Mouse (Mus musculus): ENCODE results near the gene Tmem135.

The Tmem135 gene

GRCm38 (mm10) chr7:89404081-89404733 is at the start of gene Tmem135, which contains the start of gene Fzd4:
Gene Tmem135 (minus strand): TSS chr7:89404222.
Gene Fzd4 (plus strand): TSS chr7:89404355.
- peak; percentile 96 for DNase-seq (ENCODE audit: low spot score)

DNA sequence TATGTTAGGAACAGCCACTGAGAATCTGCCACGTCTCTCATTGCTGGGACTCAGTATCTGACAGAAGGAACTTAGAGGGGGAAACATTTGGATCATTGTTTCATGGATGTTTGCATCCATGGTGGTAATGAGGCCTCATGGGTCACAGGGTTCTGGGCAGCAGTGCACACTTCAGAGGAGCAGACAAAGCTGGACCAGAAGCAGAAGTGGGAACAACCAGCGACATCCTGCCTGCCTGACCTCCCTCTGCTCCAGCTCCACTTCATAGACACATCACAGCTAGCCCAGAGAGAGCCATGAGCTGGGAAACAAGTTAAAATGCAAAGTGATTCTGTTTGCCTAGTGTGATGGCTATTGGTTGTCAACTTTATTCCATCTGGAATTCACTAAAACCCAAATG is 46.3 kb upstream of the Tmem135 start:
- DNase-seq (ENCODE audit: low spot score): no peak

- no peak for DNase-seq (ENCODE audit: low spot score)
These were observed 41.1 kb upstream of the Tmem135 start for GRCm38 (mm10) chr7:89445137-89445536.

GRCm38 (mm10) chr7:89442242-89442641 is 38.2 kb upstream of the Tmem135 start:
- no peak for DNase-seq (ENCODE audit: low spot score)

DNA sequence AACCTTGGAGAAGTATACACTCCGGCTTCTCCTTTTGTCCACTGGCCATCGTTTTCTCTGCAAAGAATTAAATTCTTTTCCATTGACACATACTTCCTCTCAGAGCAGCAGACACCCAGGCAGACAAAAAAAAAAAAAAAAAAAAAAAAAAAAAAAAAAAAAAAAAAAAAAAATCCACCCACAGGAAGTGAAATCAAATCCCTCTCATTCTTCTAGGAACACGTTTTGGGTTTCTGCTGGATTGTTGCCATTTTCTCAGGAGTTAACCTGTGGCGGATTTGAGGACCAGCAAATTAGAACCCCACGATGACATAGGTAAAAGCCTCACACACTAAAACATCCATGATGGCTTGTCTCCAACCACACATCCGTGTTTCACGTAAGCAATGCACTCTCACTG is 37.3 kb upstream of the Tmem135 start:
- no peak for DNase-seq (ENCODE audit: low spot score)

DNA sequence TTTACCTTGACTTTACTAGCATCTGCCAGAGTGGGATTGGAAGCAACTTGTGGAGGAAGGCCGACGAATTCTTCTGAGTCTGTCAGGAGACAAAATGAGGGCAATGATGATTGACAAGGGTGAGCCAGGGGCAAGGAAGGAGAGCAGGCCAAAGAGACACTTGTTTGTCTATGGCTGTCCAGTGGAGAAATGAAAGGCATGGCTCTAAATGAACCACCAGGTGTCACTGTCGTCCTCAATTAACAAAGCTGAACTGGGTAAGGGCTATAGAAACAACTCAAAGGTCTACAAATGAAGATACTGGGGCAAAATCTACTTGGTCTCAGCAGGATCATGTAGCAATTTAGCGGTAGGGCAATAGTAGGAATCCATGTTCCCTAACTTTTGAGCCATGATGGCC is 33.6 kb upstream of the Tmem135 start:
- DNase-seq (ENCODE audit: low spot score): peak; percentile 29

- DNase-seq (ENCODE audit: low spot score): no peak
These were observed 32.4 kb upstream of the Tmem135 start for GRCm38 (mm10) chr7:89436404-89436803.

DNA sequence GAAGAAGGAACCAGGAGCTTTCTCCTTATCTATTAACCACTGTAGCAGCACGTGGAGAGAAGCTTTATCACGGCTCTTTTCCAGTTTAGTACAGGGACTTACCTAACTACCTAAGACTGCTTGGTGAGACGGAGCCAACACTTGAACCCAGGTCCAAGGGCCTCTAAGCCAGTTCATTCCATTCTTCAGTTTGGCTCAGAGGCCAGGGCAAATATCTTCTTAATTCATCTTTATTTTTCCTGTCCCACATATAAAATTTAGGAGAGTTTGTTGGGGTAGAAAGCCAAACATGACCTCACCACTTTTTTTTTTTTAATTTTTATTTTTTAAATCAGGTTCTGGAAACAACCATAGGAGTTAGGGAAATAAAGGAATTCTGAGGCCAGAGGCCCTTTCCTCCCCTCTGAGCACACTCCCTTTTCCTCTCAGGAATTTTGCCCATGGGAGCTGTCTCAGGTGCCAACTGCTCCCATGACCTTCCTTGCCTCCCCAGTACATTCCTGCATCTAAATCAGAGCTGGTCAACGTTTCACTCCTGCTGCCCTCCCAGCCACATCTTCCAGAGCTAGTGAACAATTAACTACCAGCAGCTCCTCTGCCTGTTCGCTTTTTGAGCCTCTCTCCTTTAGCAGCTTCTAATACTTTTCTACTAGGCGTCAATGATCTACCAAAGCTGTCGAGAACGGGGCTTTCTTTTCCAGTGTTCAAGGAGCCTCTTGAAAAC is 30.0 kb upstream of the Tmem135 start:
- DNase-seq (ENCODE audit: low spot score): no peak

- no peak for DNase-seq (ENCODE audit: low spot score)
These were observed 29.3 kb upstream of the Tmem135 start for GRCm38 (mm10) chr7:89433193-89433892.

DNA sequence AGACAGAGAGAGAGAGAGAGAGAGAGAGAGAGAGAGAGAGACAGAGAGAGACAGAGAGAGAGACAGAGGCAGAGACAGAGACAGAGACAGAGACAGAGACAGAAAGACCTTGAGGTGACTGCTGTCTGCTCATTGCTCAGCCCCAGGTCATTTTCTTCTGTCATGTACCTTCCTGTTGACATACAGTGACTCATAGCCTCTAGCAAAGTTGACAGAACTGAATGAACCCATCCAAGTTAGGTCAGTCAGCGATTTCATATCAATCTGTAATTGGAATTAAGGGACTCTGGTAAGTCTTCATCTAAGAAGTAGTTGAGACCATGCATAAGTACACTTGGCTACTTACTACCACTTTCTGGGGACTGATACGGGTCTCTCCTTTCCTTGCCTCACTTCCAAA is 27.2 kb upstream of the Tmem135 start:
- DNase-seq (ENCODE audit: low spot score): no peak

DNA sequence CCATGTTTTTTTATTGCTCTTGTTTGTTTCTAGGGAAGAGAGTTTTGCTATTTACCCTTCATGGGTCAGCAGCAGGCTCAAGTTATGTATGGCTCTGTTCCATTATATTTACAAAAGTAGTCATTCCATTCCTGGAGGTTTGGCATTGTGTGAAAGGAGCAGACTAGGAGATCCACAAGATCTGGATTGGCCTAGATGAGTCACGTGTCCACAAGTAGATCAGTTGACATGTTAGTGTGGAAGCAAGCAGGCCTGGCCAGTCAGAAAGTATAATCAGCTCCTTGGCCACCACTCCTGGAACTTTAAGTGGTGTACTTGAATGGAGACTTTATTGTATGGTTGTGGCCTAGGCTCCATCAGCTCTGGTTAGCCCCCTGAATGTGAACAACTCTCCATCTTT is 25.3 kb upstream of the Tmem135 start:
- no peak for DNase-seq (ENCODE audit: low spot score)

DNA sequence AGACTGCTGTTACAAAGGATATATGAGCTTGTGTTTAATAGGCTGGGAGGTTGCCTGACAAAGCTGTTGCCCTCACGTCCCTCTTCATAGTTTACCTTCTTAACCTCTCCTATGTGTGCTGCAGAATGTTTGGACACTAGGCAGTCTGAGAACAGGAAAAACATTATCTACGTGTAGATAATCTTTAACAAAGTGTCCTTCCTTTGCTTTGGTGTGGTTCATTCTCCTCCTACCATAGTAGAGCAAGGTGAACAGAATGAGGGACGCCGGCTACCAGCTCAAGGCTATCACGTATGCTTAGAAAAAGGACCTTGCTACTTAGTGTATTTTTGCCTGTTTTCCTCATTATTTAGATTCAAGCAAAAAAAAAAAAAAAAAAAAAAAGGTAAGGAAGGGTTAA is 24.8 kb upstream of the Tmem135 start:
- no peak for DNase-seq (ENCODE audit: low spot score)

- no peak for DNase-seq (ENCODE audit: low spot score)
These were observed 23.1 kb upstream of the Tmem135 start for GRCm38 (mm10) chr7:89427101-89427500.

GRCm38 (mm10) chr7:89425803-89426725 is 22.0 kb upstream of the Tmem135 start:
- no peak for DNase-seq (ENCODE audit: low spot score)

DNA sequence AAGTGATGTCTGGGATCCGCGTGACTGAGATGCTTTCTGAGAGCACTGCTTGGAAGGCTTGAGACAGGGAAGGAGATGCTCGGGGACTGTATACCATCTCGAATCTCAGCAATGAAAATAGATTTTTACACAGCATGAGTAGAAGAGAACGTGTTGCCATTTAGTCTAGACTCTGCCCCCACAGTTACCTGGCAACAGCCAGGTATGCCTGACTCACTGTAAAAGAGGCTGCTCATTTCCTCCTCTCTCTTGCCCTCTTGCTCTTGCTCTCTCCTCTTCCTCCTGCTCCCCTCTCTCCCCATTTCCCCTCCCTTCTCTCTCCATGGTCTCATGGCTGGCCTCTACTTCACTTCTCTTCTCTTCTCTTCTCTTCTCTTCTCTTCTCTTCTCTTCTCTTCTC is 20.6 kb upstream of the Tmem135 start:
- no peak for DNase-seq (ENCODE audit: low spot score)

DNA sequence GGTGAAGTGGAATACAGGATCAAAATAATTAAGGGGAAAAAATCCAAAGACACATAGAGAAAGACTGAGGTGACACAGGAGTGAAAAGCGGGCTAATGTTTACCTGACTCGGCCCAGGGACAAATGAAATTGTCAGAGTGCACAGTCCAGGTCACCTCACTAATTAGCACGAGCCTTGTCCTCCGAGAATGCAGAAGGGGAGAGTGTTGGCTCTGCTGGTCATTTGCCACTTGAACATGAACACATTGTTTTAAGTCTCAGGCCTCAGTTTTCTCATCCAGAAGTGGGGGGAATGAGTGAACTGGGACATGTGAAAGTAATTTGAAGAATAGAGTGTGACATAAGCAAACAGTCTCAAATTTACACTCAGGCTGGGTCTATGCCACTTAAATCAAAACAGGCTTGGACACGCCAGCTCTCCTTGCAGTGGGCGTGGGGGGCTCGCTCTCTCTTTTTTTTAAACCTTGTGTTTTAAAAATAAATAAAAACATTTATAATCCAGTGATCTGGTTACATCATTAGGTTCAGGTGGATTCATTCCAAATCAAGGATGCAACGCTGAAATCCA is 19.8 kb upstream of the Tmem135 start:
- DNase-seq (ENCODE audit: low spot score): no peak

DNA sequence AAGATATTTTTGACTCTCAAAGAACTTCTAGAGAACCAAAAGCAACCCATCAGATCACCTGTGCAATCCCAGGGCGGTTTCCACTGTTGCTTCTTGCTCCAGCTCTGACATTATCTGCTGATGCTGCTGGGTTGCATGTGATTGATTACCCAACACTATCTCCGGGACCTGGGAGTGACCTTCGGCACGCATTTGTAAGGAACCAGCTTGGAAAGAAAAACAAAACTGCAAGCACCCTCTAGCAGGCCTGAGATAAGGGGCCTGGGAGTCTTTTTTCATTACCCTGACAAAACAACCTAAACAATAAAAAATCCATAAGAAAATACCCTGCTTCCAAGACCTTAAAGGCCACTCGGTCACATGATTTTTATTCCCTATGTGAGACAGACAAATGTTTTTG is 19.2 kb upstream of the Tmem135 start:
- no peak for DNase-seq (ENCODE audit: low spot score)

DNA sequence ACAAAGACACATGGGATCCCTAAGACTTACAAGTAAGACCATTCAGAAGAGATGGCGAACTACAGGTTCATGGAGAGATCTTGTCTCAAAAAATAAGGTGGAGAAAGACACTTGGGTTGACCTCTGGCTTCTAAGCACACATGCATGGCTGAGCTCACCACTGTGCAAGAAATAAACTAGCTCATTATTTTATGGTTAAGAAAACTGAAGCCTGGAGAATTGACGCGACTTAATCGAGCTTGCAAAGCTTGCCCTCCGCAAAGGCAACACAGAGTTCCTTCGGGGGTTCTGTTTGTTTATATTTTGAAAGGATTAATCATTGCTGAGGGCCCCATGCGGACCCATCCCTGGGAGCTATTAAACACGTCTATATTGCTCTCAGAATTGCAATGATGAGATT is 18.6 kb upstream of the Tmem135 start:
- no peak for DNase-seq (ENCODE audit: low spot score)

DNA sequence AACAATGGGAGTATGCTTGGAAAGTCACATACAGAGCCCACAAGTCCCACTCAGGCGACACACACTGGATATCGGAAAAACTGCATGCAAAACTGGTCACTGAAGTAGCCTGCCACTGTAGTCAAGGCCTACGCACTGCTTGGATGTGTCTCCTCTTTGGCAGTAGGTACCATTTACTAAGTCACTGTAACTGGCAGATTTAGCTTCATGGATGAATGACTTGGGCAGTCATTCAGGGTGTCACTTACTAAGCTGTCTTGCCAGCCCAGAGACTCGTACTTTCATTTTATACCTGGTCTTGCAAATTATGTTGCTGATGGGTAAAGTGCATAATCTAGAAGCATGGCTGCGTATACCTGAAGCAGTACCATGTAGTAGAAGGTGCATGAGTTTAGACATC is 17.3 kb upstream of the Tmem135 start:
- DNase-seq (ENCODE audit: low spot score): no peak

- DNase-seq (ENCODE audit: low spot score): peak; percentile 44
These were observed 15.1 kb upstream of the Tmem135 start for GRCm38 (mm10) chr7:89418917-89419679.

- DNase-seq (ENCODE audit: low spot score): no peak
These were observed 14.2 kb upstream of the Tmem135 start for GRCm38 (mm10) chr7:89418127-89418653.
